8 mouse cellular contexts compared by ENCODE assay signal in genomic region chr1:42539066-42539539, GRCm38 (mm10).
A peak's percentile ranks its signal among the peaks of the same experiment; 100 is the strongest.
DNase-seq lines count a peak whose midpoint lies in the region; ATAC-seq lines count a peak whose summit lies in the region.

No protein-coding gene starts in this region.

- 66% methylated on average over 18 of the region's 18 CpGs for WGBS in kidney, embryonic 15.5 days
- 5% methylated on average over 18 of the region's 18 CpGs for WGBS in forebrain, embryonic 15.5 days

- H3K27me3 ChIP-seq in kidney, embryonic 15.5 days: no peaks in the 10 kb centered on the region
- H3K27me3 ChIP-seq in forebrain, embryonic 15.5 days: no peaks in the 10 kb centered on the region

- DNase-seq in kidney, adult 11 months: no peak
- DNase-seq in left cerebral cortex, adult 11 months (ENCODE audit: low spot score): peak; percentile 7
- peak; percentile 31 for DNase-seq in right cerebral cortex, adult 18-20 months
- no peak for DNase-seq in kidney, postnatal 4 days

- peaks cover 28% of the 10 kb centered on the region for H3K4me1 ChIP-seq in kidney, embryonic 15.5 days
- peaks cover 48% of the 10 kb centered on the region for H3K4me1 ChIP-seq in forebrain, embryonic 15.5 days

- H3K9me3 ChIP-seq in kidney, embryonic 15.5 days (replicated peaks): no peaks in the 10 kb centered on the region
- H3K9me3 ChIP-seq in forebrain, embryonic 15.5 days: no peaks in the 10 kb centered on the region

- no peak for ATAC-seq in kidney, embryonic 15.5 days (replicated peaks; ENCODE audit: low FRiP score)
- peak; percentile 46 for ATAC-seq in forebrain, embryonic 15.5 days (replicated peaks)
- no peak for ATAC-seq in inflammation-experienced regulatory T-cells, adult 6 months
- no peak for ATAC-seq in CD4-positive, CD25-positive, alpha-beta regulatory T cell, adult 4 months

- H3K9ac ChIP-seq in kidney, embryonic 15.5 days: no peak overlapping the region
- H3K9ac ChIP-seq in forebrain, embryonic 15.5 days (replicated peaks): peak overlapping the region; percentile 37

- peak overlapping the region; percentile 44 for H3K4me2 ChIP-seq in kidney, embryonic 15.5 days
- H3K4me2 ChIP-seq in forebrain, embryonic 15.5 days (replicated peaks): peak overlapping the region; percentile 58

- no peak overlapping the region for H3K4me3 ChIP-seq in kidney, embryonic 15.5 days (replicated peaks)
- H3K4me3 ChIP-seq in forebrain, embryonic 15.5 days: peak overlapping the region; percentile 36

- no peaks in the 10 kb centered on the region for H3K36me3 ChIP-seq in kidney, embryonic 15.5 days
- no peaks in the 10 kb centered on the region for H3K36me3 ChIP-seq in forebrain, embryonic 15.5 days

- H3K27ac ChIP-seq in kidney, embryonic 15.5 days: peak overlapping the region; percentile 71; the same call in 1 of the 2 replicates
- peak overlapping the region; percentile 74 for H3K27ac ChIP-seq in forebrain, embryonic 15.5 days (replicated peaks)

Comparison
In these comparisons a context has a peak if more than half of its experiments do, and no peak if none do; other contexts are left out.
1. DNase-seq: peak in left cerebral cortex, adult 11 months (single experiment) and right cerebral cortex, adult 18-20 months (single experiment); none in kidney, adult 11 months (single experiment) and kidney, postnatal 4 days (0 of 2).